Mouse (Mus musculus) left cerebral cortex, adult 11 months (tissue): ENCODE results near the gene Gsn.

Experiments
- DNase-seq: peaks from one replicate; pipeline ENCODE4 v3.0.0; 2022; ENCODE audit warnings: low spot score

Gsn gene

DNA sequence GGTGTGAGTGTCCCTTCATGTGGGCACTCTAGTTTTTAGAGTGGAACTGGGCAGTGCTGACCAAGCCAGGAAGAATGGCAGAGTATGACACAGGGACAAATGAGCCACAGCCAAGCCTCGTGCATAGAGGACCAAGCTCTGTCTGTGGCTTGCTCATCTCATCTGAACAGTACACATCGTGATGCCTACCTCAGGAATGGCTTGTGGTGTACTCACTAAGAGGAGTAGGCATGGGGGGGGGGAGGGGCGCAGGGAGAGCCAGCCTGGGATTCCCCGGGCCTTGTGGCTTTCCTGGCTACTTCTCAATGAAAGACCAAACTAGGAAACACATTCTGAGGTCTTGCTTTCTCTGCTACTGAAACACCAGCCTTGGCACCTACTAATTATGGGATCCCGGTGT, 1.2 kb upstream of the Gsn start:
- no peak for DNase-seq

DNA sequence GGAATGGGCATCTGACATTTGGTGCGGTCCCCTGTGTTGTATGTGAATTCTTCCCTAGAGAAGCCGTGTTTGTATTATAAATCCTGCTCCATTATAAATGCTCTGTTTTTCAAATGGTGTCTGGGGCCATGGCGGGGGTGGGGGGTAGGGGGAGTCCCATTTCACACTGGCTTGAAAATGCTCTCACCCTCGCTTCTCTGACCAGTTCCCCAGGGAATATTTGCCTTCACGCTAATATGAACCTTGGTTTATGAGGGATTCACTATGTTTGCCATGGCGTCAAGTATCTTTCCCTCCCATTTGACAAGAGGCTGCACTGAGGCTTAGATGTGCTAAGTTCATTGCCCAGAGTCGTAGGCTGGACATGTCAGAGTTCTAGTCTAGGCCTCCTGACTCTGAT, 718 bp upstream of the Gsn start:
- no peak for DNase-seq

DNA sequence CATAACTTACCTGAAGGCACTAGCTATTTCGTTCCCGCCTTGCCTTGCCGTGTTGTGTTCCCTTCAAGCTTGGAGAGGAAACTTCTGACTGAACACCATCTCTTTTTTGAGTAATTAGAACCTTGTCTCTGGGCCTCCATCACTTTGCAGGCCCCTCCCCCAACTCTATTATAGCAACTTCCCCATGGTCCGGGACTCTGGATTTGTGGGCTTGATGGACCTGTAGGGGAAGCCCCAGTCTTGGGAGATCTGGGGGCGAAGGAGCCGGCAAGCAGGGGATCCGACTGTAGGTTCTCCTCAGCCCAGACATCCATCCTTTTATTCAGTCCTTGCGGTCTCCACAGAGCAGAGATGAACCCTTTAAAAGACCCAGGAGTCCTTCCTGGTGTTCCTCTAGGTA, 752 bp downstream of the Gsn start:
- DNase-seq, result no peak

DNA sequence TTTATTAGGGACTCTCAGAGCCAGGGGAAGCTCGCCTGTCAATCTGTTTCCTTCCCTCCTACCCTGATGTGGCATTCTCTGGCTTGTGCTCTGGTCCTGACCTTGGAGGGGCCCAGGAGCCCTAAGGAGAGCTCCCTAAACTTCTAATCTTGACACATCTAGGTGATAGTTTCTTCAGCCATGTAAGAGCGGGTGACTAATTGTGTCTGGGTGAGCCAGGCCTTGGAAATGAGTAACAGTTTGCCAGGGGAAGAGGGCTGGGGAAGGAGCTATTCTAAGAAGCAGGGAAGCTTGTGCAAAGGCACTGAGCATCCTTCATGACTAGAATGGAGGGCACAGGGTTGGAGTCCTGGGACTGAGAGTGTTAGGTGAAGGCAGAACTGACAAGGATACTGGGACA, 1.7 kb downstream of the Gsn start:
- DNase-seq, result no peak

DNA sequence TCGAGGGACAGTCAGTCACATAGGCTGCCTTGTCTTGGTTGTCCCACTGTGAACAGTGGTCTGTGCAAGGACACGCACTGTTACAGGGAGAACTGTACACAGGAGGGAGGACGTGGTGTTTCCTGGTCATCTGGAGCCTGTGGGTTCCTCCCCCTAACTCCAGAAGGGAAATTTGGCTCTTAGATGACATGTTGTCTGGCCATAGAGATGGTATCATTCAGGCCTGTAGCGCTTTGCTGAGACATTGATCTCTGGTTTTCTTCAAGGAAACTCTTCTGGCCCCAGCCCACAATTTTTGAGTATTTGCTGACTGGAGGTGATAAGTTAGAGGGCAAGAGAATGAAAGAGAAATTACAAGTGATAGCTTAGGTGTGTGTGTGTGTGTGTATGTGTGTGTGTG, 2.4 kb downstream of the Gsn start:
- no peak for DNase-seq

DNA sequence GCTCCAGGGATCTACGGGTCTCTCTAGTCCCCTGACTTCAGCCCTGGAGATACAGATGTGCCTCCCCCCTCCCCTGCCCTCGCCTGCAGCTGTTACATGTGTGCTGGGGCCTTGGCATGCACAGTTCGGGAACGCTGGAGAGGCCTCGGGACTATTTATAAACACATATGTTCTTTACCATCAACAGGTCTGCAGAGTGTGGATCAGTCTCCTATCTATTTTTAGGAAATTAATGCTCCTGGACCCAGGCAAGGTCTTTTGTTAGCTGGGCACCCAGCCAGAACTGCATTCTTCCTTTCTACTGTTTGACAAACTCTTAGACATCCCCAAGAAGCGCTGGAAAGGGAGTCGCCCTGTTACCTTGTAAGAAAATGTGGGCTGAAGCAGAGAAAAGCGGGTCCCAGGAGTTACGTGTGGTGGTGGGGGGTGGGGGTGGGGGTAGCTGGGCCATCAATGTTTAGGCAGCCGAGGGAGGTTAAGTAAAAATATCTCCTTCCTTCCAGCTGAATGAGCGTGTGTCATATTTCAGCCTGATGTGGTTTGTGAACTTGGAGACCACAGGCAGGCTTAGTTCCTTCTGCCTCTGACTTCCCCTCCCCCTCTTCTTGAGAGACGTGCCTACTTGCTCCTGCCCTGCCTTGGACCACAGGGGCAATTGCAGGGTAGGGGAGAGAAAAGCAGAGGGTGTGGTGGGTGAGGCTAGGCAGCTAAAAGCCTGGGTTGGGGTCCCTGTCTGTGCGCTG, 3.3 kb downstream of the Gsn start:
- no peak for DNase-seq

DNA sequence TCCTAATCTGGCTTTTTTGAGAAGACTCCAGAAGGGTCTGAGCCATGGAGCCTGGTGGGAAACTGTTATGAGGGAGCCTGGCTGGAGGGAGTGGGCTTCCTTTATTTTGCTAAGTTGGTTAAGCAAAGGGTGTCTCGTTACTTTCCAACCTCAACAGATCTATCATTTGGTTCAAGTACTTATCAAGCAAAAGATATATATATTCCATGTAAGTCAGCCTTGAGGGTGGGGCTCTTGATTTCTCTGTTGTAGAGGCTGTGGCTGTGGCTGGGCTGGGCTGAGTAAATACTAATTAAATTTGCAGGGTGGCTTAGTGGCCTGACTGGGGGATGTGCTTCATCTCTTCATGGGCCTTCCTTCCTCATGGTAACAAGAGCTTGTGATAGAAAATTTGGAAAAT, 4.1 kb downstream of the Gsn start:
- DNase-seq, result no peak

DNA sequence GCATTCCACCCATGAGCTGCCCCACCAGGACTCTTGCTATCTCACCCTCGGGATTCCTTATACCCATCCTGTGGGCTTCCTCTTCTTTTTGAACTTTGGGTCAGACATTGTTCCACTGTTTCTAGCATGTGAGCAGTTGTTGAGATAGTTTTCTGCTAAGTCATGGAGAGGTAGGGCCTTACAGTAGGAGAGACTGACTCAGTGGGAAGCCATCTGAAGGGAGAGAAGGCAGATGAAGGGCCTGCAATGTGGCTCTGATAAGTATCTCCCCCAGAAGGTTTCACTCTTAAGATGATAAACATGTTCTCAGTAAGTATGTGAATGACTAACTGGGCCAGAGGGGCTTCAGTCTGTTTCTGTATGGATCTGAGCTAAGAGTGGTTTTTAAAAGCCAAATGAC, 7.9 kb downstream of the Gsn start:
- no peak for DNase-seq

DNA sequence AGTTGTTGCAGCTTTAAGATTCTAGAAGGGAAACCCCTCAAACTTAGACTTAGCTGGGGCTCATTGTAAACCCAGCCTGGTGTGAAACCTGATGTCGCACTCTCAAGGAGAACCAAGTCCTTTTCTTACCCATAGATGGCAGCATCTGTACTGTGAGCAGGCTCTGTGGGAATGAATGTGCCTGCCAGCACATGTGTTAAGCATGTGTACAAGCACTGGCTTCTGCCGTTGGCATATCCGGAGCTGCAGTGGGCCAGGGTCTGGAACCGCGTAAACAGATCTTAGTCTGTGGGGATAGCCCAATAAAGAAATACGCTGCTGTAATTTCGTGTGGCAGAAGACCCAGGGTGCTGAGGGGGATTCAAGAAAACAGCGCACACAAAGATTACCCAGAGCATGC, 9.1 kb downstream of the Gsn start:
- DNase-seq, result peak; percentile 54

DNA sequence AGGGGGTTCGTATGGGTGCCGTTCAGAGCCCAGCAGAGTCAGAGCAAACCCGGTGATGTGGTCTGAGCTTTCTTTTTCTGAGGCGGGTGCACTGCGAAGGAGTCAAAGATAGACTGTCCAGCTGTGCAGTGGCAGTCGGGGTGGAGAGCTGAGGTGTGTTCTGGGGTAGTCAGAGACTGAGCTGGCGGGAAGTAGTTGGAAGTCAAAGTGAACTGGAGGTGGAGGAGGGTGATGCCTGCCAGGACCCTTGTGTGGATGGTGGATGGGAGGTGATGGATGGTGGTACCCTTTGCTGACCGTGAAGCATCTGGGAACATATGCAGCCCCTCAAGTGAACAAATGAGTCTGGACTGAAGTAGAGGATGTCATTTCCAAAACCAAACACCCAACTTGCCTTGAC, 9.6 kb downstream of the Gsn start:
- DNase-seq, result no peak

DNA sequence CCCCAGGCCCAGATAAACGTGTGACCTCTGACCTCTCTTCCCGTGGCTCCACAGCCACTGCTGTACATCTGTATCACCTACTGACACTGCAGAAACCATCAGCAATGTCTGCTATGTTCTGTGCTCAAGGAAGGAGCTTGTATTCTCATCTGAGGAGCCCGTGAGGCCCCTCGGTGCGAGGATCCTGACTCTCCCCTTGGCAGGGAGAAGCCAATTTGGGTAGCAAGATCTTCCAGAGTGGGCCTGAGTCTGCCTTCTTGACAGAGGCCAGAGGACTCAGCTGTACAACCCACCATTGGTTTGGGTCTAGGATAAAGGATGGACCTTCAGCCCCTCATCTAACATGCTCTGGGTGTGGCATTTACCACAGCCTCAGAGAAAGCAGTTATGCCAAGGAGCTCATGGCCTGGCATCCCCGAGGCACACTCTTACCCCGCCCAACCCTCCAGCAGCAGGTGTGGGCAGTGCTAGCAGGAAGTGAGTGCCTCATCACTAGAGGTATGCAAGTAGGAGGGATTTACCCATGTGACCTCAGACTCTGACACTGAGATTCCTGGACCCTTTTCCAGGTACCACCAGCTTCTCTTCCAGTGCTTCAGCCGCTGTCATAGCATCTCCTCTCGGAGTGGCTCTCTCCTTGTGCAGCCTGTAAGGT, 10.2 kb downstream of the Gsn start:
- DNase-seq, result no peak

DNA sequence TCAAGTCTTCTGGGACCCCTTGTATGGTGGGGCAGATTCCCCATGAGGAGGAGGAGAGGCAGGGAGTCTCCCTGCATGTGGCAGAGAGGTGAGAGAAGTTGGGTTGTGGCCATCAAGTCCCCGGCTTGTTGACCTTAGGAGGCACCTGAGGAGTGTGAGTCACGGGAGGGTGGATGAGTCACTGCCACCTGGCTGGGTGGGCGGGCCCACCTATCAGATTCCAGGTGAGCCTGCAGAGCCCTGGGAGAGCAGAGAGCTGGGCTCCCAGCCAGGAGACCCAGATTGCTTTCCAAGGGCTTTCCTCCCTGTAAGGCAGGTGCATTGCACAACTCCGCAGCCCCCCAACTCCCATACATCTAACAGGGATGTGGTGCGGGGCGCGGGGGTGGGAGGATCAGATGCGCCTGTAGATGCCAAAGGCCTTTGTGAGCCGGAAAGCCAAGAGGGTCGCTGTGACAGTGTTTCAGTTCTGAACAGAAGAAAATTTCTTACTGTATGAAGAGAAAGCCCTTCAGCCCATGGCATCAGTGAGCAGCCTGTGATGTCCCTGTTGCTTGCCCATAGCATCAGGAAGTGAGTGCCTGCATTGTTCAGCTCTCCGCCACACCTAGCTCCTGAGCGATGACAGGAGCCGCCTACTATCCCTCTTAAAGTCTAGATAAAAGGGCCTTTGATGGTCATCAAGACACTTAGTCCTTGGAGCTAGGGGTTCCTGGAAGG, 11.1 kb downstream of the Gsn start:
- no peak for DNase-seq

DNA sequence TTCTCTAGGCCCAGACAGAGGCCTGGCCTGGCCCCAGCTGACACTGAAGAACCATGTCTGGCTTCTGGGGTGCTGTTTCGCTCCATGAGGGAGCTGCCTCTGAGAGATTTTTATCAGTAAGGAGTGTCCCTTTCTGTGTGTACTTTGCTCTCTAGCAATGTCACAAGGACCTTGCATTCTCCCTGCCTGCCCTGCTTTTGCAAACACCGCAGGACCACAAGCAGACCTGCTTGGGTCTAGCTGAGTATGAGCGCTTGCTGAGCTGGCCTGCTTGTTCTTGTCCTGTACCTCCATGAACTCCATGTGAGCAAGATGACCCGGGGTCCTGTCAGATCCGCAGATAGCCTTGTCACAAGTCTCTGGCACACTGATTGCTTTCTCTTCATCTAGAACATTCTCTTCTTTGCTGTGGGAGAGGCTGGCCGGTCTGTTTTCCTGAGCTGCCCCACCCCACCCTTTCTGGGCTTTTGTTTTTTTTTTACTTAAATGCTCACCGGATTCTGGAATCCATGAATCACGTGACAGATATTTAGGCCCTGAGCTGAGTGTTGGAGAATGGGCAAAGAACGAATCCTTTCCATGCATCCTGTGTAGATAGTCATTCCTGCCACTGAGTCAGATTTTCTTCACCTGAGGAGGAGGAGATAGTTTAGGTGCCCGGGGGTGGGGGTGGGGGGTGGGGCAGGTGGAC, 11.8 kb downstream of the Gsn start:
- no peak for DNase-seq

DNA sequence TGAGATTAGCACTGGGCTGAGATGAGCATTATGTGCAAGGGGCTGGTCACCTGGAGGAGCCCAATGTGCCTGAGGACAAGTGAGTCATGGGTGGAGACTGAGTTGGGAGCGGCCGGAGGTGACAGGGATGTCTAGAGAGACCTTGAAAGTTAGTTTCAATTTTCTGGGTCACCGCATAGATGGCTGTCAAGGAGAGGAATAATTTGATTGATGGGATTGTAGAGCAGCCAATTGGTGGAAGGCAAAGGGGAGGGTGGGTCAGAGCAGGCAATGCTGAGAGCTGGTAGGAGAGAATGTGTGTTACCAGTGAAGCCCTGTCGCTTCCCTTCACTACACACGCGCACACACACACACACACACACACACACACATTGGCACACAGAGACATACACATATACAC, 13.0 kb downstream of the Gsn start:
- no peak for DNase-seq

DNA sequence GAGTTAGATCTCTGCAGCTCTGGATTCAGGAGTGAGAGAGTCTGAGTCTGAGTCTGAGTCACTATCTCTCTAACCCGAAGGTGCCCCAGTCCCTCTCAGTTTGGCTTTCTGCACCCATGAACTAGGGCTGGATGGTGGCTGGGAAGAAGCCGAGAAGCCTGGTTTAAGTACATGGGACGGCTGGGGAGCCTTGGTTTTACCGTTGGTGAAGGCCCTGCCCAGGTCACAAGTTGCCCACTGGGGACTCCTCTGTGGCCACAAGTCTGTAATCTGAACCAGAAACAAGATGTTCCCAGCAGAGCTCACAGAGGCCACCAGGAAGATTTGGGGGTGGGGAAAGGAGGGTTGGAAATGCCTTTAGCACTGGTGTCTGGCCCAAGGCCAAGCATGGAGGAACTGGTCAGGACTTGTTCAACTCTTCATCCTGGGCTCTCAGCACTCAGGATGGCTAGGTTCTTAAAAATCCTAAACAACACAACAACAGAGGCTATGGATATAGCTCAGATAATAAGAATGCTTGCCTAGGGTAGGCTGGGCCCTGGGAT, 13.6 kb downstream of the Gsn start:
- no peak for DNase-seq

DNA sequence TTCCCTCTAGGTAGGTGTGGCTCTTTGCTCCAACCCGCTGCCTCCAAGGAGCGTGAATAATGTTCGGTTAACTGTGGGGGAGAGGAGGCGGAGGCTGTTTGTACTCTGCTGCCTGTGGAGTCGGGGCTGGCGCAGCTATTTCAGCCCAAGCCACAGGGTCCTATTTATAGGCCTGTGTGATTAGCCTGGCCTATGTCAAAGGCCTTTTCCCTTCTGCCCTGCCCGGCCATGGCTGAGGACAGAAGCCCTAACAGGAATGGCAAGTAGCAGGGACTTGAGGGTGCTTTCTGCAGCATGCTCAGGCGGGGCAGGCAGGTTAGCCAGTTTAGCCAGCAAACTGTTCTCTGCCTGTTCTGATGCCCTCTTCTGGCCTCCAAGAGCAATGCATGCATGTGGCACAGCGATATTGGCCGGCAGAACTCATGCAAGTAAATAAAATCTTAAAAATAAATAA, 14.4 kb downstream of the Gsn start:
- DNase-seq, result peak; percentile 53

DNA sequence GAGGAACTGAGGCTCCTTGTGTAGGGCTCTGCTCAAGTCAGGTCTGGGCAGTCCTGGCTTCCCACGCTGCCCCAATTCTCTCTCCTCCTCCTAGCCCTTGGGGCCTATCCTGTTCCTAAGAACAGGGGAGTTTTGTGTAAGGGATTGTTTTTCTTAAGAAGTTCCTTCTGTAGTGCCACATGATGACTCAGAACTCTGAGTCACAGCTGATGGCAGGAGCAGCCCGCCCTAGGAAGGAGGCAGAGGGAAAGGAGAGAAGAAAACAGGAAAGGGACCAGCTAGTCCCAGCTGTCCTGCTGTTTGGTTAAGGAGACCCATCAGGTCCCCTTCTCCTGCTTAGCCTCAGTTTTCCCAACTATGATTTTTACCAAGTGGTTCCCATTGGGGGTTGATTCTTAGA, 15.6 kb downstream of the Gsn start:
- DNase-seq, result peak; percentile 55

DNA sequence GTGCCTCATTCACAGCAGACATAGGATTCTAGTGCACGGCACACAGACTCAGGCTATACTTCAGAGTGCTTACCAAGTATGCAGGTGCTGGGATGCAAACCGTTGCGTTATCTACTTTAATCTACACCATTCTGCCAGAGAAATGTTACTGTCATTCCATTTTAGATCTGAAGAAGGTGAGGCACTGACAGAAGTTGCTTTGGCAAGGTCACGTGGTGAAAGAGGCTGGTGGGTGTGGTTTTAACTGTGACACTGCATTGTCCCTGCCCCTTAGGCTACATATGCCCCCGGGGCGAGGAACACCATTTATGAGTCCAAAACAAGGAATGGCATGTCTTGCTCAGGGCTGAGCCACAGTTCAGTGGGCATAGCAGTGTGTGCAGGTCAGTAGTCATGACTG, 16.7 kb downstream of the Gsn start:
- DNase-seq, result no peak

DNA sequence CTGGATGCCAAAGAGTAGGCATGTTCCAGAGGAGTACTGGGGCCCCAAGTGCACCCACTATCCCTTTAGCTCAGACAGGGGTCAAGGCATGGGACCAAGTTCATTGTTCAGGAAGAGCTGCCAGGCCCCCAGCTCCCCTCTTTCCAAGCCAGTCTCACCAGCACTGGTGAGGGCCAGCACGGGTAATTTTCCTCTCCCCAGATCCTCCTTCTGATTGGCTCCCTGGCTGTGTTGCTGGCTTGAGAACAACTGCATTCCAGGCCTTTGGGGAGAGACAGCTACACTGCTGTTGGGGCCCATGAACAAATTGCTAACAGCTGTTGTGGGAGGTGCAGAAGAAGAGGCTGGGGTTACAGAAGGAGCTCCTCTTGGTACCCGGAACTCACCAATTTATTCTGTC, 17.4 kb downstream of the Gsn start:
- DNase-seq, result no peak

DNA sequence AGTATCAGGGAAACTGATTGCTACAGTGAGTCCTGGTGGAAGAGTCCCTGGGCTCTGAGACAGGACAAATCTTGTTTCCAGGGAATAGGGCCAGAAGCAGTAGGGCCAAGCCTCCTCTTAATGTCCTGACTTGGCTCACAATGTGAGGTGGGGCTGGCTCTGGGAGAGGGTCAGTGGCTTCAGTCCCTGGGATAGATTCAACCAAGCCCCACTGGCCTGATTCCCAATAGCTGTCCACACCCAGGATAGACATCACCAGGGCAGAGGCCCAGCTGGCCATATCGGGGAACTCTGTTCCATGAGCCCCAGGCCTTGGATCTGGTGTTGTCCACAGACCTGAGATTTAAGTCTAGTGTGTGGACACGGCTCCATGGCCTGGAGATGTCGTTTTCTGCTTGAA, 21.5 kb downstream of the Gsn start:
- DNase-seq, result no peak

DNA sequence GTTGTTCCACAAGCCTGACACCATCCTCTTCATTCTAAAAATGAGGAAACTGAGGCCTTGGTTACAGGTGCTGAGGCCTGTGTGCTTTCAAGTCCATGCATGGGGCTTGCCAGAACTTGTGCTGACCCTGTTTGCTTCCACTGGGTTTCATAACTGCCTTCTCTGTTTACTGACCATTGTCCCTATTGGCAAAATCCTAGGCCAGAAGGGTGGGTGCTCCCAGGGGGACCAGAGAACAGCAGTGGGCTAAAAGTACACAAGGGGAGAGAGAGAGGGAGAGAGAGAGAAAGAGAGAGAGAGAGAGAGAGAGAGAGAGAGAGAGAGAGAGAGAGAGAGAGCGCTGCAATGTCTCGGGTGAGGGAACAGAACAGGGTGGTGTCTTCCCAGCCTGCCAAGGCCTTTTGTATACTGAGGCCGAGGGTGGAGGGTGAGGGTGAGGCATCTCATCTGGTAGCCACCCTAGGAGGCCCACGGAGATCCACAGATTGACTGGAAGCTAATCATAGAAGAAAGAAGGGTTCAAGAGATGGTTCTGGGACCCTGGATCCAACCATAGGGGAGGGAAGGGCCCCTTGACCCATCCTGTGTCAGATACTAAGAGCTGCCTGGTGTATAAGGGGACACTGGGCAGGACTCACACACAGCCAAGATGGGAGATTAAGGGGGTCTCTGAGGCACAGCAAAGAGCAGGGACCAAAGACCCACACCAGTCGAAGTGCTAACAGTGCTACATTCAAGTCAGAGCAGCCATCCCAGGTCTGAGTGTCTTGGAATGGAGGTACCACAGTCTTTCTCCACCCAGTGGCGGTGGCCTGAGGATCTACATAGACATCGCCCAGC, 22.4 kb downstream of the Gsn start:
- no peak for DNase-seq

DNA sequence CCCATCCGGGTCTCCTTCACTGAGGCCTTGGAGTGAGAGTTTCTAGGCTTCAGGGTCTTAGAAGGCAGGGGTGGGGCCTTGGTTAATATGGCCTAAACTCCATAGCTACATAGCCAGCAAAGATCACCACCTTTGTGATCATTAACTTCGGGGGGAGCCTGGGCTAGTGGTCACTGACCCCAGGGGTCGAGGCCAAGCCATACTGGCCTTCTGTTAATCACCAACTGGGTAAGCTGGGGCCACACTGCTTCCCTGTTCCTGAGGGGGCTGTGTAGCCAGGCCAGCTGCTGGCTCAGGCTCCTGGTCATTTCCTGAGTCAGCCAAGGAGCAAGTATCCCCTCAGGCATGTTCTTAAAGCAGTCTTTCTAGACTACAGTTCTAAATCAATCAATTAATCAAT, 23.8 kb downstream of the Gsn start:
- no peak for DNase-seq
